Mouse (Mus musculus) liver, embryonic 11.5 days (tissue): ENCODE data around the gene Prpf6. TPM values are rescaled to one million over a fixed set of nuclear protein-coding genes. Genes with fewer than 3 reads are reported as not detected.

Experiments used
- ATAC-seq: fragments of 200-750 bp; cut with Nextera tagmentation; replicated peaks from 2 replicates; pipeline ENCODE4 v1.8.0; 2017; ENCODE audit warnings: moderate number of reproducible peaks, mild to moderate bottlenecking, moderate TSS enrichment, moderate library complexity; ENCODE audit not compliant: low FRiP score
- DNase-seq: peaks from one replicate; pipeline ENCODE4 v3.0.0-alpha.2; 2017; ENCODE audit warnings: low spot score
- H3K27ac ChIP-seq: fragments of 300-500 bp; sonication (generic); 2 replicates; pipeline ENCODE4 v1.5.1; 2014; ENCODE audit warnings: mild to moderate bottlenecking, low read depth, low read length, control low read depth
- H3K27me3 ChIP-seq: fragments of 300-500 bp; sonication (generic); replicated peaks from 2 replicates; pipeline ENCODE4 v1.6.1; 2014; ENCODE audit warnings: low read length, mixed read lengths; ENCODE audit not compliant: control insufficient read depth, insufficient read depth
- H3K36me3 ChIP-seq: fragments of 300-500 bp; sonication (generic); 2 replicates; pipeline ENCODE4 v1.6.1; 2014; ENCODE audit warnings: mild to moderate bottlenecking, low read length, moderate library complexity, mixed read lengths; ENCODE audit not compliant: control insufficient read depth, insufficient read depth
- H3K4me1 ChIP-seq: fragments of 300-500 bp; sonication (generic); replicated peaks from 2 replicates; pipeline ENCODE4 v1.6.1; 2014; ENCODE audit warnings: low read length, mixed read lengths; ENCODE audit not compliant: control insufficient read depth, insufficient read depth
- H3K4me2 ChIP-seq: fragments of 300-500 bp; sonication (generic); 2 replicates; pipeline ENCODE4 v1.6.1; 2014; ENCODE audit warnings: mild to moderate bottlenecking, control low read depth, moderate library complexity
- H3K4me3 ChIP-seq: fragments of 300-500 bp; sonication (generic); 2 replicates; pipeline ENCODE4 v1.5.1; 2014; ENCODE audit warnings: low read depth, low read length, control low read depth
- H3K9ac ChIP-seq: fragments of 300-500 bp; sonication (generic); 2 replicates; pipeline ENCODE4 v1.6.1; 2014; ENCODE audit warnings: low read depth, low read length, control low read depth
- H3K9me3 ChIP-seq: fragments of 300-500 bp; sonication (generic); 2 replicates; pipeline ENCODE4 v1.6.1; 2016; ENCODE audit warnings: low read length, inconsistent platforms, mixed read lengths; ENCODE audit not compliant: control insufficient read depth
- WGBS: fragments of 180-500 bp; shearing (Covaris S2); extraction: QIAGEN DNeasy Blood & Tissue Kit; methylation state at CpG from one replicate; pipeline ENCODE4 v1.1.7; 2014; 5-methylcytosine and 5-hydroxymethylcytosine counted together
- polyA plus RNA-seq: library from polyadenylated mRNA; unstranded; fragments of >200 nt; fragmentation: Nextera tagmentation; extraction: Ambion mirVana; gene quantifications from 2 replicates; pipeline ENCODE4 v1.2.1, GENCODE M21; 2014

The Prpf6 gene
- polyA plus RNA-seq, 1 experiment from 2014 or later: 63.0 TPM

- ATAC-seq (no peak), DNase-seq (peak; percentile 20)
- no peaks in the 10 kb centered on the region for H3K9me3 ChIP-seq
- H3K36me3 ChIP-seq: peaks cover 9% of the 10 kb centered on the region
- H3K27me3 ChIP-seq: no peaks in the 10 kb centered on the region
- H3K4me3 ChIP-seq: no peak overlapping the region
- H3K4me1 ChIP-seq: no peaks in the 10 kb centered on the region; the same call in none of the 2 replicates
- H3K27ac ChIP-seq: no peak overlapping the region
- H3K9ac ChIP-seq: no peak overlapping the region
- 83% methylated on average over 10 of the region's 10 CpGs for WGBS
- no peak overlapping the region for H3K4me2 ChIP-seq
These were observed 97.9 kb downstream of the Prpf6 start for GRCm38 (mm10) chr2:181689466-181690160.

- 70% methylated on average over 6 of the region's 6 CpGs for WGBS
- H3K4me3 ChIP-seq: no peak overlapping the region
These were observed 99.4 kb downstream of the Prpf6 start for GRCm38 (mm10) chr2:181691083-181691482.

GRCm38 (mm10) chr2:181691571-181691970, 99.9 kb downstream of the Prpf6 start:
- Histone ChIP-seq H3K4me1 (no peaks in the 10 kb centered on the region; the same call in none of the 2 replicates), H3K4me2 (peak overlapping the region; percentile 74), H3K9ac (no peak overlapping the region), H3K36me3 (peaks cover 9% of the 10 kb centered on the region), H3K27ac (no peak overlapping the region), H3K27me3 (0 out of 2 replicates have a peak, but pooled peaks cover 2% of the 10 kb centered on the region), H3K4me3 (no peak overlapping the region), H3K9me3 (no peaks in the 10 kb centered on the region)
- 58% methylated on average over 4 of the region's 4 CpGs for WGBS
- no peak for ATAC-seq
- DNase-seq: peak; percentile 29

More at GRCm38 (mm10) chr2:181691083-181691482, 99.4 kb downstream of the Prpf6 start:
- H3K36me3 ChIP-seq: peaks cover 9% of the 10 kb centered on the region
- H3K27me3 ChIP-seq: 0 out of 2 replicates have a peak, but pooled peaks cover 2% of the 10 kb centered on the region
- H3K9ac ChIP-seq: no peak overlapping the region
- H3K4me2 ChIP-seq: peak overlapping the region; percentile 74
- peak; percentile 24 for DNase-seq
- H3K4me1 ChIP-seq: no peaks in the 10 kb centered on the region; the same call in none of the 2 replicates
- no peak overlapping the region for H3K27ac ChIP-seq
- no peak for ATAC-seq
- H3K9me3 ChIP-seq: no peaks in the 10 kb centered on the region

- Histone ChIP-seq H3K27me3 (0 out of 2 replicates have a peak, but pooled peaks cover 2% of the 10 kb centered on the region), H3K9ac (no peak overlapping the region), H3K9me3 (no peaks in the 10 kb centered on the region), H3K27ac (no peak overlapping the region), H3K4me3 (peak overlapping the region; percentile 60; the same call in 1 of the 2 replicates), H3K4me1 (no peaks in the 10 kb centered on the region; the same call in none of the 2 replicates), H3K36me3 (peaks cover 4% of the 10 kb centered on the region; the same call in 1 of the 2 replicates), H3K4me2 (peak overlapping the region; percentile 74)
- WGBS: 79% methylated on average over 3 of the region's 3 CpGs
- ATAC-seq (no peak), DNase-seq (no peak)
These were observed 100.6 kb downstream of the Prpf6 start for GRCm38 (mm10) chr2:181692304-181692703.

- WGBS: under 1% methylated on average over 74 of the region's 75 CpGs
- H3K9ac ChIP-seq: peak within 1 kb of the TSS; percentile 58
- H3K9me3 ChIP-seq: no peaks in the 10 kb centered on the region
- H3K27ac ChIP-seq: no peak within 1 kb of the TSS
- H3K4me1 ChIP-seq: no peaks in the 10 kb centered on the region; the same call in none of the 2 replicates
- H3K4me2 ChIP-seq: peak within 1 kb of the TSS; percentile 74
- ATAC-seq (peak; percentile 69), DNase-seq (peak; percentile 84)
- peaks cover 4% of the 10 kb centered on the region; the same call in 1 of the 2 replicates for H3K36me3 ChIP-seq
- peak within 1 kb of the TSS; percentile 60 for H3K4me3 ChIP-seq
- 0 out of 2 replicates have a peak, but pooled peaks cover 2% of the 10 kb centered on the region for H3K27me3 ChIP-seq
These were observed 101.9 kb downstream of the Prpf6 start, which contains the start of gene Rgs19 for GRCm38 (mm10) chr2:181693339-181694280. TSS of gene Rgs19 (minus strand) at chr2:181693977.

- 79% methylated on average over 3 of the region's 3 CpGs for WGBS
- no peak for ATAC-seq
- Histone ChIP-seq H3K4me2 (peak overlapping the region; percentile 74), H3K27ac (no peak overlapping the region), H3K4me1 (no peaks in the 10 kb centered on the region; the same call in none of the 2 replicates), H3K27me3 (0 out of 2 replicates have a peak, but pooled peaks cover 2% of the 10 kb centered on the region), H3K36me3 (no peaks in the 10 kb centered on the region; the same call in 1 of the 2 replicates), H3K9ac (no peak overlapping the region), H3K9me3 (no peaks in the 10 kb centered on the region), H3K4me3 (no peak overlapping the region)
- peak; percentile 30 for DNase-seq
These were observed 102.9 kb downstream of the Prpf6 start for GRCm38 (mm10) chr2:181694581-181694980.

GRCm38 (mm10) chr2:181695776-181696175, 104.1 kb downstream of the Prpf6 start:
- Histone ChIP-seq H3K4me1 (no peaks in the 10 kb centered on the region; the same call in none of the 2 replicates), H3K4me3 (no peak overlapping the region), H3K27ac (no peak overlapping the region), H3K9ac (no peak overlapping the region), H3K36me3 (no peaks in the 10 kb centered on the region), H3K4me2 (no peak overlapping the region), H3K9me3 (no peaks in the 10 kb centered on the region), H3K27me3 (0 out of 2 replicates have a peak, but pooled peaks cover 2% of the 10 kb centered on the region)
- ATAC-seq (no peak), DNase-seq (no peak)
- 60% methylated on average over 1 of the region's 1 CpGs for WGBS

GRCm38 (mm10) chr2:181696801-181697420, 105.2 kb downstream of the Prpf6 start:
- no peak overlapping the region for H3K27ac ChIP-seq
- no peaks in the 10 kb centered on the region; the same call in 1 of the 2 replicates for H3K4me1 ChIP-seq
- H3K4me2 ChIP-seq: no peak overlapping the region
- H3K36me3 ChIP-seq: no peaks in the 10 kb centered on the region
- no peak overlapping the region for H3K4me3 ChIP-seq
- ATAC-seq: no peak
- 67% methylated on average over 33 of the region's 33 CpGs for WGBS
- DNase-seq: no peak
- H3K27me3 ChIP-seq: 0 out of 2 replicates have a peak, but pooled peaks cover 2% of the 10 kb centered on the region
- H3K9ac ChIP-seq: no peak overlapping the region
- no peaks in the 10 kb centered on the region for H3K9me3 ChIP-seq
